Mouse (Mus musculus) c-Kit-positive CD71-negative TER-119-negative erythroid progenitor cells, embryonic 14.5 days (primary cell): ENCODE data around the gene 9130213A22Rik.

ENCODE experiments used
- DNase-seq: peaks from one replicate; pipeline ENCODE4 v3.0.0-alpha.2; 2013; ENCODE audit warnings: low read depth

The 9130213A22Rik gene

GRCm38 (mm10) chr11:69123693-69124497 lies 1.5 kb upstream of the 9130213A22Rik start:
- peak; percentile 84 for DNase-seq

GRCm38 (mm10) chr11:69123056-69123692 lies 785 bp upstream of the 9130213A22Rik start:
- peak; percentile 90 for DNase-seq

- DNase-seq: no peak
Measured at GRCm38 (mm10) chr11:69121741-69122335, 551 bp downstream of the 9130213A22Rik start.

GRCm38 (mm10) chr11:69121001-69121740 lies 1.2 kb downstream of the 9130213A22Rik start:
- no peak for DNase-seq

GRCm38 (mm10) chr11:69120221-69121000 lies 2.0 kb downstream of the 9130213A22Rik start, which contains the start of gene Hes7:
Gene Hes7 (plus strand): TSS chr11:69120404.
- DNase-seq: no peak

- DNase-seq: no peak
Measured at GRCm38 (mm10) chr11:69119446-69120155, 2.8 kb downstream of the 9130213A22Rik start.

- peak; percentile 76 for DNase-seq
Measured at GRCm38 (mm10) chr11:69118765-69119164, 3.6 kb downstream of the 9130213A22Rik start.

- DNase-seq: no peak
Measured at GRCm38 (mm10) chr11:69117737-69118695, 4.4 kb downstream of the 9130213A22Rik start.

- no peak for DNase-seq
Measured at GRCm38 (mm10) chr11:69116843-69117242, 5.5 kb downstream of the 9130213A22Rik start.

- DNase-seq: no peak
Measured at GRCm38 (mm10) chr11:69114621-69115020, 7.8 kb downstream of the 9130213A22Rik start.

- DNase-seq: no peak
Measured at GRCm38 (mm10) chr11:69114018-69114417, 8.4 kb downstream of the 9130213A22Rik start.

- no peak for DNase-seq
Measured at GRCm38 (mm10) chr11:69111865-69112264, 10.5 kb downstream of the 9130213A22Rik start.

GRCm38 (mm10) chr11:69111051-69111810 lies 11.2 kb downstream of the 9130213A22Rik start:
- DNase-seq: no peak

GRCm38 (mm10) chr11:69110319-69111046 lies 11.9 kb downstream of the 9130213A22Rik start:
- DNase-seq: peak; percentile 85

- no peak for DNase-seq
Measured at GRCm38 (mm10) chr11:69109032-69109900, 13.1 kb downstream of the 9130213A22Rik start.

- DNase-seq: no peak
Measured at GRCm38 (mm10) chr11:69108223-69108622, 14.2 kb downstream of the 9130213A22Rik start.

- no peak for DNase-seq
Measured at GRCm38 (mm10) chr11:69107676-69108075, 14.7 kb downstream of the 9130213A22Rik start.
